Mouse (Mus musculus): ENCODE measurements around the gene Gstt2. TPM values are rescaled to one million over a fixed set of nuclear protein-coding genes. Genes with fewer than 3 reads are reported as not detected.

Gstt2 gene
- polyA plus RNA-seq, 1 experiment from 2014 or later: 11.3 TPM

GRCm38 (mm10) chr10:75834250-75834649, 3.0 kb downstream of the Gstt2 start:
- H3K9me3 ChIP-seq: no peaks in the 10 kb centered on the region
- H3K36me3 ChIP-seq: no peaks in the 10 kb centered on the region
- 0 out of 2 replicates have a peak, but pooled peaks cover 8% of the 10 kb centered on the region for H3K27me3 ChIP-seq
- H3K9ac ChIP-seq: peak overlapping the region; percentile 28; the same call in 1 of the 2 replicates
- peak overlapping the region; percentile 72 for H3K4me2 ChIP-seq
- under 1% methylated on average over 21 of the region's 21 CpGs for WGBS
- peak overlapping the region; percentile 46 for H3K4me3 ChIP-seq
- peaks cover 49% of the 10 kb centered on the region for H3K4me1 ChIP-seq
- no peak overlapping the region; the same call in 1 of the 2 replicates for H3K27ac ChIP-seq
- ATAC-seq (ENCODE audit: insufficient number of reproducible peaks, low FRiP score, low TSS enrichment, low read depth): no peak

- Histone ChIP-seq H3K4me3 (peak overlapping the region; percentile 46), H3K4me1 (peaks cover 51% of the 10 kb centered on the region), H3K9ac (0 out of 2 replicates have a peak overlapping the region, but pooled peaks have one; percentile 3), H3K27ac (no peak overlapping the region), H3K4me2 (peak overlapping the region; percentile 72), H3K9me3 (no peaks in the 10 kb centered on the region), H3K36me3 (no peaks in the 10 kb centered on the region), H3K27me3 (0 out of 2 replicates have a peak, but pooled peaks cover 8% of the 10 kb centered on the region)
- WGBS: 19% methylated on average over 21 of the region's 21 CpGs
- no peak for ATAC-seq (ENCODE audit: insufficient number of reproducible peaks, low FRiP score, low TSS enrichment, low read depth)
These were observed 3.7 kb downstream of the Gstt2 start for GRCm38 (mm10) chr10:75833456-75834080.

GRCm38 (mm10) chr10:75832272-75832895, 4.8 kb downstream of the Gstt2 start:
- WGBS: 62% methylated on average over 13 of the region's 13 CpGs
- H3K36me3 ChIP-seq: no peaks in the 10 kb centered on the region
- no peak for ATAC-seq (ENCODE audit: insufficient number of reproducible peaks, low FRiP score, low TSS enrichment, low read depth)
- no peak overlapping the region for H3K4me3 ChIP-seq
- H3K4me1 ChIP-seq: peaks cover 44% of the 10 kb centered on the region
- H3K9me3 ChIP-seq: no peaks in the 10 kb centered on the region
- no peak overlapping the region for H3K27ac ChIP-seq
- H3K27me3 ChIP-seq: 0 out of 2 replicates have a peak, but pooled peaks cover 8% of the 10 kb centered on the region
- H3K4me2 ChIP-seq: no peak overlapping the region
- no peak overlapping the region for H3K9ac ChIP-seq

GRCm38 (mm10) chr10:75830275-75830670, 7.0 kb downstream of the Gstt2 start:
- Histone ChIP-seq H3K9me3 (no peaks in the 10 kb centered on the region), H3K9ac (no peak overlapping the region), H3K36me3 (no peaks in the 10 kb centered on the region), H3K27ac (no peak overlapping the region), H3K27me3 (0 out of 2 replicates have a peak, but pooled peaks cover 8% of the 10 kb centered on the region), H3K4me3 (no peak overlapping the region), H3K4me1 (peaks cover 29% of the 10 kb centered on the region), H3K4me2 (no peak overlapping the region)
- WGBS: 76% methylated on average over 2 of the region's 2 CpGs
- no peak for ATAC-seq (ENCODE audit: insufficient number of reproducible peaks, low FRiP score, low TSS enrichment, low read depth)

GRCm38 (mm10) chr10:75829529-75830274, 7.5 kb downstream of the Gstt2 start:
- H3K27ac ChIP-seq: no peak overlapping the region
- no peak overlapping the region for H3K4me2 ChIP-seq
- H3K36me3 ChIP-seq: no peaks in the 10 kb centered on the region
- no peak for ATAC-seq (ENCODE audit: insufficient number of reproducible peaks, low FRiP score, low TSS enrichment, low read depth)
- H3K9ac ChIP-seq: no peak overlapping the region
- 69% methylated on average over 2 of the region's 2 CpGs for WGBS
- no peaks in the 10 kb centered on the region for H3K9me3 ChIP-seq
- H3K27me3 ChIP-seq: 0 out of 2 replicates have a peak, but pooled peaks cover 8% of the 10 kb centered on the region
- H3K4me3 ChIP-seq: no peak overlapping the region
- H3K4me1 ChIP-seq: peaks cover 23% of the 10 kb centered on the region

- no peak for ATAC-seq (ENCODE audit: insufficient number of reproducible peaks, low FRiP score, low TSS enrichment, low read depth)
- Histone ChIP-seq H3K9ac (no peak overlapping the region), H3K4me3 (no peak overlapping the region), H3K27ac (no peak overlapping the region), H3K4me1 (peaks cover 12% of the 10 kb centered on the region), H3K4me2 (no peak overlapping the region), H3K9me3 (no peaks in the 10 kb centered on the region), H3K27me3 (no peaks in the 10 kb centered on the region), H3K36me3 (no peaks in the 10 kb centered on the region)
These were observed 8.7 kb downstream of the Gstt2 start for GRCm38 (mm10) chr10:75828500-75828931.

- H3K4me1 ChIP-seq: peaks cover 10% of the 10 kb centered on the region
- H3K9me3 ChIP-seq: no peaks in the 10 kb centered on the region
- H3K4me3 ChIP-seq: no peak overlapping the region
- no peaks in the 10 kb centered on the region for H3K27me3 ChIP-seq
- no peak overlapping the region for H3K9ac ChIP-seq
- no peaks in the 10 kb centered on the region for H3K36me3 ChIP-seq
- 0 out of 2 replicates have a peak, but pooled peaks have one; percentile 24 for ATAC-seq (ENCODE audit: insufficient number of reproducible peaks, low FRiP score, low TSS enrichment, low read depth)
- H3K4me2 ChIP-seq: no peak overlapping the region
- 79% methylated on average over 4 of the region's 4 CpGs for WGBS
- no peak overlapping the region for H3K27ac ChIP-seq
These were observed 9.4 kb downstream of the Gstt2 start for GRCm38 (mm10) chr10:75827668-75828360.

GRCm38 (mm10) chr10:75824530-75824929, 12.7 kb downstream of the Gstt2 start:
- H3K9me3 ChIP-seq: no peaks in the 10 kb centered on the region
- H3K4me3 ChIP-seq: no peak overlapping the region
- no peak overlapping the region for H3K9ac ChIP-seq
- H3K36me3 ChIP-seq: no peaks in the 10 kb centered on the region
- 77% methylated on average over 4 of the region's 4 CpGs for WGBS
- peaks cover 10% of the 10 kb centered on the region for H3K4me1 ChIP-seq
- no peak overlapping the region for H3K4me2 ChIP-seq
- no peak overlapping the region for H3K27ac ChIP-seq
- ATAC-seq (ENCODE audit: insufficient number of reproducible peaks, low FRiP score, low TSS enrichment, low read depth): no peak
- H3K27me3 ChIP-seq: no peaks in the 10 kb centered on the region

GRCm38 (mm10) chr10:75823782-75824181, 13.4 kb downstream of the Gstt2 start:
- H3K36me3 ChIP-seq: no peaks in the 10 kb centered on the region
- ATAC-seq (ENCODE audit: insufficient number of reproducible peaks, low FRiP score, low TSS enrichment, low read depth): no peak
- no peak overlapping the region for H3K27ac ChIP-seq
- no peaks in the 10 kb centered on the region for H3K9me3 ChIP-seq
- 83% methylated on average over 1 of the region's 1 CpGs for WGBS
- no peaks in the 10 kb centered on the region for H3K27me3 ChIP-seq
- peaks cover 9% of the 10 kb centered on the region for H3K4me1 ChIP-seq
- H3K4me2 ChIP-seq: no peak overlapping the region
- no peak overlapping the region for H3K4me3 ChIP-seq
- no peak overlapping the region for H3K9ac ChIP-seq

GRCm38 (mm10) chr10:75822443-75822842, 14.8 kb downstream of the Gstt2 start, which contains the start of gene Gstt4:
Gene Gstt4 (minus strand): TSS chr10:75822543.
- H3K27me3 ChIP-seq: no peaks in the 10 kb centered on the region
- no peaks in the 10 kb centered on the region for H3K36me3 ChIP-seq
- no peak for ATAC-seq (ENCODE audit: insufficient number of reproducible peaks, low FRiP score, low TSS enrichment, low read depth)
- no peak within 1 kb of the TSS for H3K9ac ChIP-seq
- H3K4me3 ChIP-seq: no peak within 1 kb of the TSS
- H3K9me3 ChIP-seq: no peaks in the 10 kb centered on the region
- H3K4me1 ChIP-seq: peaks cover 3% of the 10 kb centered on the region
- no peak within 1 kb of the TSS for H3K27ac ChIP-seq
- 95% methylated on average over 2 of the region's 2 CpGs for whole genome bisulfite sequencing
- no peak within 1 kb of the TSS for H3K4me2 ChIP-seq

- H3K4me1 ChIP-seq: no peaks in the 10 kb centered on the region
- no peak overlapping the region for H3K4me2 ChIP-seq
- no peaks in the 10 kb centered on the region for H3K9me3 ChIP-seq
- H3K27me3 ChIP-seq: no peaks in the 10 kb centered on the region
- H3K36me3 ChIP-seq: no peaks in the 10 kb centered on the region
- no peak overlapping the region for H3K9ac ChIP-seq
- no peak for ATAC-seq (ENCODE audit: insufficient number of reproducible peaks, low FRiP score, low TSS enrichment, low read depth)
- 79% methylated on average over 5 of the region's 5 CpGs for WGBS
- H3K27ac ChIP-seq: no peak overlapping the region
- H3K4me3 ChIP-seq: no peak overlapping the region
These were observed 17.3 kb downstream of the Gstt2 start for GRCm38 (mm10) chr10:75819882-75820281.

Measured in limb, embryonic 15.5 days (tissue).